Mouse (Mus musculus) liver, adult 2 months (tissue): ENCODE results near the gene Fam168b. TPM values are rescaled to one million over a fixed set of nuclear protein-coding genes. Genes with fewer than 3 reads are reported as not detected.

Source experiments
- DNase-seq: peaks from one replicate; pipeline ENCODE4 v3.0.0-alpha.2; 2011; ENCODE audit warnings: low read depth, low spot score; ENCODE audit errors: extremely low read depth
- H3K27ac ChIP-seq: fragments of 200-500 bp; replicated peaks from 2 replicates; pipeline ENCODE4 v1.5.1; 2012; ENCODE audit warnings: low read depth, mild to moderate bottlenecking, control low read depth, inconsistent platforms, low read length; ENCODE audit not compliant: insufficient read depth
- H3K27me3 ChIP-seq: fragments of 200-500 bp; 2 replicates; pipeline ENCODE4 v1.6.1; 2012; ENCODE audit warnings: mild to moderate bottlenecking, moderate library complexity, low read length, inconsistent platforms; ENCODE audit not compliant: control insufficient read depth, insufficient read depth
- H3K36me3 ChIP-seq: fragments of 200-500 bp; 2 replicates; pipeline ENCODE4 v1.6.1; 2012; ENCODE audit warnings: low read length, inconsistent platforms; ENCODE audit not compliant: control insufficient read depth, insufficient read depth
- H3K4me1 ChIP-seq: fragments of 200-500 bp; 2 replicates; pipeline ENCODE4 v1.6.1; 2011; ENCODE audit warnings: low read length; ENCODE audit not compliant: control insufficient read depth, insufficient read depth
- H3K4me3 ChIP-seq: fragments of 200-500 bp; 2 replicates; pipeline ENCODE4 v1.5.1; 2011; ENCODE audit warnings: low read depth, mild to moderate bottlenecking, control low read depth, low read length, moderate library complexity; ENCODE audit not compliant: insufficient read depth
- H3K79me2 ChIP-seq: fragments of 200-500 bp; 2 replicates; pipeline ENCODE4 v1.6.1; 2012; ENCODE audit warnings: inconsistent platforms, mild to moderate bottlenecking, low read length, moderate library complexity; ENCODE audit not compliant: control insufficient read depth, insufficient read depth
- H3K9ac ChIP-seq: fragments of 200-500 bp; 2 replicates; pipeline ENCODE4 v1.6.1; 2012; ENCODE audit warnings: low read depth, mild to moderate bottlenecking, control low read depth, inconsistent platforms, low read length
- CTCF ChIP-seq: fragments of 200-500 bp; IDR thresholded peaks from 2 replicates; pipeline ENCODE4 v1.5.1; 2011; ENCODE audit warnings: low read depth, low read length, control low read depth
- POLR2A ChIP-seq: fragments of 200-500 bp; IDR thresholded peaks from 2 replicates; pipeline ENCODE4 v1.6.1; 2011; ENCODE audit warnings: low read length, control low read depth; ENCODE audit not compliant: insufficient read depth; ENCODE audit errors: extremely low read depth
- WGBS: fragments of 180-500 bp; shearing (Covaris S2); methylation state at CpG from one replicate; pipeline ENCODE4 v1.1.7; 2018; 5-methylcytosine and 5-hydroxymethylcytosine counted together
- polyA plus RNA-seq: library from polyadenylated mRNA; depleted of rRNA; stranded (reverse); fragments of >200 nt; gene quantifications from 2 replicates; pipeline ENCODE4 v1.2.3, GENCODE M21; 2012
- total RNA-seq: library from RNA; depleted of rRNA; stranded (reverse); fragments of >200 nt; gene quantifications from 2 replicates; pipeline ENCODE4 v1.2.3, GENCODE M21; 2014

Gene Fam168b
- total and polyA plus RNA-seq, 2 experiments, result 16.6 to 105 TPM

DNA sequence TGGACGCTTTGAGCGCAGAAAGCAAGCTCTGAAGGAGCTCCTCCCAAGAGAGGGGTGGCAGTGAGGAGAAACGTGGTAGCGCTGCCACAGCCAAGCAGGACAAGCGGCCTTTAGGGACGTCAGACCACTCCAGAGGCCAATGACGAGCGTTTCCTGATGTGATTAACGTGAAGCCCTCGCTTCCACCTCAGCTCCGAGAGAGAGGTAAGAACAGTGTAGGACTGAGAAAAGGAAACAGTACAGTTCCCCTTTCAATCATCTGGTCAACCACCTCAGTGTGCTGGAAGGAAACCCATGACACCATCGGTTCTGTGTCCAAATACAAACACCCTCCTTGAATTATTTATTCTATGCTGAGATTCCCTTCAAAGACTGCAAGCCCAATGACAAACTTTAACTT lies 3.6 kb downstream of the Fam168b start:
- Histone ChIP-seq H3K4me1 (peaks cover 16% of the 10 kb centered on the region), H3K27me3 (no peaks in the 10 kb centered on the region), H3K9ac (no peak overlapping the region), H3K36me3 (peaks cover 7% of the 10 kb centered on the region; the same call in 1 of the 2 replicates), H3K27ac (no peak overlapping the region), H3K4me3 (no peak overlapping the region), H3K79me2 (peaks cover 40% of the 10 kb centered on the region)
- 58% methylated on average over 12 of the region's 12 CpGs for WGBS
- TF ChIP-seq CTCF (no peak), POLR2A (no peak)
- no peak for DNase-seq

DNA sequence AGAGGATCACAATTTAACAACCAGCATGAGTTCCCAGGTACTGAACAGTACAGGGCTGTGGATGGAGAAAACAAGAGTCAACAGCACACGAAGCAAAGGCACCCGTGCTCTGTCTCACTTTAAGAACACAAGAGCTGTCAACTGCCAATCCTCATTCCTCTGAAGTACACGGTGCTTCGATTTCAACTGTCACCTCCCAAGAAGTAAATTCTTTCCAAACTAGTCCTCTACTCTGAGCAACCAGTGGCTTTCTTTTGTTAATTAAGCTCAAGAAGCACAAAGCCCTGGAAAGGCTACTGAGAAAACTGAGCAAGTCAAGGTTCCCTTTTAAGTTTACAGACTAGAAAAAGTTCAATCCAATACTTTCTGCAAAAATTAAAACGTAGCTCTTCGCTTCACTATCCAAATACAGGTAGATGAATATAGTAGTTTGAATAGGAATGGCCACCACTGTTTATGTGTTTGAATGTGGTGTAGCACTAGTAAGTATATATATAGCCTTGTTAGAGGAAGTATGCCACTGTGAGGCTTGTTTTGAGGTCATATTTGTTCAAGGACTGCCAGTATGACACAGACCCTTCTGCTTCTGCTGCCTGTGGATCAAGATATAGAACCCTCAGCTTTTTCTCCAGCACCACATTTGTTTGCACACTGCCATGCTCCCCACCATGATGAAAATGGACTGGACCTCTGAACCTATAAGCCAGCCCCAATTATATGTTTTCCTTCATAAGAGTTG lies 4.7 kb downstream of the Fam168b start:
- Histone ChIP-seq H3K27me3 (no peaks in the 10 kb centered on the region), H3K79me2 (peaks cover 47% of the 10 kb centered on the region), H3K36me3 (peaks cover 11% of the 10 kb centered on the region), H3K27ac (no peak overlapping the region), H3K9ac (no peak overlapping the region), H3K4me3 (no peak overlapping the region), H3K4me1 (peaks cover 15% of the 10 kb centered on the region)
- no peak for TF ChIP-seq CTCF
- no peak for TF ChIP-seq POLR2A
- no peak for DNase-seq
- 44% methylated on average over 6 of the region's 6 CpGs for WGBS

DNA sequence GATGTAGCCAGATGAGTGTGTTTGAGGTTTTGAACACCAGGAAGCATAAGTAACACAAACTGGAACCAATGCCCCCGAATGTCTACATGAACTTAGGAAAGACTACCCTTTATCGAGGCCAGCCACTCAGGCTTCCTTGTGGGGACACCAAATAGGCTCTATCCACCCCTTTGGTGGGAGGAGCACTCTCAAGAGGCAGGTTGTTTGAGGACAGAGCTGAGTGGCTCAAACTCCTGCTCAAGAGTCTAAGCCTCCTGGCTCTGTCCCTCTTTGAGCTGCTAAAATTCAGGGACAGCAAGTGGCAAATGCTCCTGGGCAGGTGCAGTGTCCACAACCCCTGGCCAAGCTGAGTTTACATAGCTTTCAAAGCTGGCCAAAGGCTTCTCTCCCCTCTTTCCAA lies 8.0 kb downstream of the Fam168b start:
- no peak for DNase-seq
- 63% methylated on average over 2 of the region's 2 CpGs for WGBS
- no peak overlapping the region for H3K4me3 ChIP-seq
- H3K27ac ChIP-seq, result no peak overlapping the region
- H3K9ac ChIP-seq, result no peak overlapping the region
- H3K4me1 ChIP-seq, result peaks cover 8% of the 10 kb centered on the region
- H3K36me3 ChIP-seq, result peaks cover 11% of the 10 kb centered on the region
- no peaks in the 10 kb centered on the region for H3K27me3 ChIP-seq
- TF ChIP-seq CTCF (no peak), POLR2A (no peak)
- H3K79me2 ChIP-seq, result peaks cover 55% of the 10 kb centered on the region

DNA sequence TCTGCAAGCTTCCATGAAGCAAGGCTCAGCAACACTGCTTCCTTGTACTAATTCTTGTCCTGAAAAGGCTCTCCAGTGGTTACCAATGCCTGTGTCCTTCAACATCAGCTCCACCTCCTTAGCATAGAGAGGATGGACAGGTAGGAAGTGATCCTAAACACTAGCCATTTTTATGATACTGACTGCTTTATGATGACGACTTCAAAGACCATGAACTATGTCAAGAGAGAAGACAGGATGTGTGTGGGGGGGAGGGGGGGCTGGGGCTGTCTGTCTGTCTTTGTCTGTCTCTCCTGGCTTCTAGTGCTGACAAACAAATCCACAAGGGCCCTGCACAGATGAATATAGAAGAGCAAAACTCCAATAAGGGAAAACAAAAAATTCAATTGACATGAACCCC lies 11.5 kb downstream of the Fam168b start:
- Histone ChIP-seq H3K36me3 (peaks cover 21% of the 10 kb centered on the region), H3K27me3 (no peaks in the 10 kb centered on the region), H3K4me3 (no peak overlapping the region), H3K4me1 (peaks cover 2% of the 10 kb centered on the region; the same call in 1 of the 2 replicates), H3K27ac (no peak overlapping the region), H3K79me2 (peaks cover 51% of the 10 kb centered on the region), H3K9ac (no peak overlapping the region)
- TF ChIP-seq POLR2A, result no peak
- TF ChIP-seq CTCF, result no peak
- no peak for DNase-seq
- WGBS, result 39% methylated on average over 1 of the region's 1 CpGs

DNA sequence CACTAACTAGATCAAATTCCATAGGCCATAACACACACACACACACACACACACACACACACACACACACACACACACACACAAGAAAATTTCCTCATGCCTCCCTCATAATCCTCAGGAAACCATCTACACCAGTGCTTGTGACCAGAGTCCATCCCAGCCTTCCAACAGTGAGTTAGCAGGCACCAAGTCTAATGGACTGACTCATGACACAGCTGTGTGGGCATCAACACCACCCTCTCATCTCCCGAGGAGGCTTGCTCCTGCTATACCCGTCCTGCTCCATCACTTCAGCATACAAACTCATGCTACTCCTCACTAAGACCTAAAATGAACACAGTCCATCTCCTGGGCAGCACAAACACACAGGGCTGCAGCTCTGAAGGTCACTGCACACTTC lies 11.9 kb downstream of the Fam168b start:
- H3K79me2 ChIP-seq, result peaks cover 46% of the 10 kb centered on the region
- no peak overlapping the region for H3K4me3 ChIP-seq
- WGBS, result 82% methylated on average over 2 of the region's 2 CpGs
- H3K4me1 ChIP-seq, result peaks cover 2% of the 10 kb centered on the region
- H3K36me3 ChIP-seq, result peaks cover 21% of the 10 kb centered on the region
- DNase-seq, result no peak
- H3K9ac ChIP-seq, result no peak overlapping the region
- H3K27ac ChIP-seq, result no peak overlapping the region
- no peak for TF ChIP-seq POLR2A
- no peaks in the 10 kb centered on the region for H3K27me3 ChIP-seq

DNA sequence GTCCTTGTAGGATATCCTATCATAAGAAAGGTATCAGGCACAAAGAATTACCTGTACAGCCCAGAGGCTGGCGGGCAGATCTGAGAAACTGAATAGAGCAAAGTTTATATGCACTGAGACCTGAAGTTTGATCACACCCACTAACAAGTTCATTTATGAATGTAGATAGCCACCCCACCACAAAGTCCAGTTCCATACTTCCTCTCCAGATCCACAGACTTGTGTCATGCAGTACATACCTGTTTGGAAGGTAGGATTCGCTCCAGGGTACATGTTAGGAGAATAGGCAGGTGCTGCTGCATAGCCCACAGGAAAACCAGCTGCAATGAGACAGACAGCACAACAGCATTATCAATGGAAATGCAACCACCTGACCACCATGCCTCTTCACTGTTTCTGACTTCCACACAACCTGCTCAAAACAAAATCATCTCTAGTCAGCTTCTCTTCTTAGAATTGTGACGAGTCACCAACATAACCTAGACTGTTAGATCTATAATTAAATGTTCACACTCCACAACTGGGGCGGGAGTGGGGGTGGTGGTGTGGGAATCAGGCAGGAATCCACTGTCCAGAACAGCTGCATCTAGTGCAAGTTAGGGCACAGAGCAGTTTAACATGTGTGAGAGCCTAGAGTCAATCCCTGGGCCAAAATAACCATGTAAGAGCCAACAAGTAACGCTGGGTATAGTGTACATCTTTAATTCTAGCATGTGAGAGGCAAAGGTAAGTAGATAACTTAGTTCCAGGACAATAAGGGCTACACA lies 14.2 kb downstream of the Fam168b start:
- Histone ChIP-seq H3K4me3 (no peak overlapping the region), H3K9ac (no peak overlapping the region), H3K79me2 (peaks cover 36% of the 10 kb centered on the region), H3K27ac (no peak overlapping the region), H3K4me1 (peaks cover 5% of the 10 kb centered on the region), H3K36me3 (peaks cover 12% of the 10 kb centered on the region; the same call in 1 of the 2 replicates), H3K27me3 (no peaks in the 10 kb centered on the region)
- 92% methylated on average over 5 of the region's 5 CpGs for WGBS
- no peak for DNase-seq
- TF ChIP-seq POLR2A, result no peak
- TF ChIP-seq CTCF, result no peak
